Mouse (Mus musculus) heart, postnatal 25 days (tissue): ENCODE measurements at regions not wholly inside any gene's neighbourhood (a gene's known extent, or its start where the extent isn't known, plus 50 kb on each side); places are given as distances from the start of the nearest gene placed in this dataset.

Source experiments
- DNase-seq: peaks from one replicate; pipeline ENCODE4 v3.0.0; 2022; ENCODE audit warnings: low spot score
- intact Hi-C: fragments of 180-260 bp; cut with DNase I; formaldehyde crosslinking; loops from one replicate; pipeline ENCODE4 v1.15.1; 2025

GRCm38 (mm10) chr14:105721576-105721975 lies 175.0 kb downstream of the Spry2 start:
- DNase-seq = no peak
- intact Hi-C loops = no loop called here

DNA sequence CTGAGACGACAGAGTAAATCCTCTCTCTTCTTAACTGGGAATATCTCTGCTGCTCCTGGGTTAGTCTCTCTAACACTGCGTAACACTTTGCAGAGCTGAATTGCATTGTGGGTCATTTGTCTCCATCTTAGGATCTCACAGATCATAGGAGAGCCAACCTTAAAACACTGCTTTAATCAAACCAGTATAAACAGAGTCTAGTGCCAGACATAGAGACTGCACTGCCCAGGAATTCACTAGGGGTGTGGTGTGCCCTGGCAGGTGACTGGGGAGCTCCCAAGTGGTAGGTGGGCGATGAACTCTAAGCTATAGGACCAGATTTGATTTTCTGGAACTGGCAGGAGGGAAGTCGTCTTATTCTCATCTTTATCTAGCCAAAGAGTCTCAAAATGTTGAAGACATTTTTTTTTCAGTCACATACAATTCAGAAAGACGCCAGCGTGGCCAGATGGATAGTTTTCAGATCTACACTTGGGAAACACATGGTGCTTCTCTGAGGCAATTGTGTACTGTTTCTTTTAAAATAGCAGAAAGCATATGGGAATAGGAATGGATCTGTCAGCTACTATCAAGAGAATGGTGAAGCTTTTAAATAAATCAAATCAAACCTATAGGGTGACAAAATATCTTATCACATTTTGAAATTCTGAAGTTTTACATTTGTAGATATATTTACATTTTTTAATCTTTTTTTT lies 175.7 kb downstream of the Spry2 start:
- intact Hi-C loops = no loop called here
- DNase-seq = no peak

DNA sequence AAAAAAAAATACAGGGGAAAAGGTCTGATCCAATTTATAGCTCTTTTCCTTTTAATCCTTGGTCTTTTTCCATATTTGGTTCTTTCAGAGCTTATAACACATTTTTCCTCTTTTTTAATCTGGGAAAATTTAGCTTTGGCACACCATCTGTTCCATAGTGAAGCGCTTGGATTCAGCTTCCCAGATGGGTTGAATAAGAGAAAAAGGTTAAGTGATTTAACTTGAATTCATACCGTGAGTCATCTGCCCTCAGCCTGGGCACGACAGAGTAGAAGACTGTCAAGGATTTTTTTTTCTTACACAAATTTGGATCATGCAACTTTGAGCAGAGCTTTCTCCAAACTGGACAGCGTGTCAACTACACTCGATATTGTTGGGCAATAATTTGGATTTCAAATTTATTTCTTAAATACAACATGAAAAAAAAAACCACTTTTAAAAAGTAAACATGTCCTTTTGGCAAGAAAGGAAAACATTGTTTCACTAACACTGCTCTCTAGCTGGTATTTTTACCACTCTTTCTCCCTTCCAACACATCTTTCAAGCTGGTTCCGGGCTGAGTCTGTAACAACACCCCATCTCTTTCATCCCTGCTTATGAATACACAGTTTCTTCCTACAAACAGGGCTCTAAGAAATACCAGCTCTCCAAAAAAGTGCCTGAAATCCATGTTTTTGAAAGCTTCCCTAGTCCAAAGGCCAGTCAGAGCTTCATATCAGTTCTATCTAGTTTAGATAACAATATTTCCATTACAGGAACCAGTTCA lies 177.8 kb downstream of the Spry2 start:
- intact Hi-C loops = no loop called here
- DNase-seq = no peak

DNA sequence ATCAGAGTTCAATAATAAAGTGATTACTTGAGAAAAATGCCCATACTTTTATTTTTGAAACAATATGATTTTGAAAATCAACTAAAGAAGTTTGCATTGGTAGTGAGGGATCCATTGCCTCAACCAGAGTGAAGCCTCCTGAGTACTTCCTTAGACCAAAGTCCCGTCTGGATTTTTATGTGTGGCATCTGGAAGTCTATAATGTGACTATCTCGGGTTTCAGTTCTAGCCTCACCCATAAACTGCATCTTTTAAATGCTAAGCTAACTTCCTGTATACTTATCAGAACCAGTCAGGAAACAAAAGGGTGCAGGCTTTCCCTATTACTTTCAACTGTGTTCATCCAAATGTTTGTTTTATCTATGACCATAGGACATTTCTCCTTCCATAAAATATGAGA lies 178.8 kb downstream of the Spry2 start:
- intact Hi-C loops = no loop called here
- DNase-seq = no peak

- intact Hi-C loops = no loop called here
- DNase-seq = no peak
These were observed 187.9 kb downstream of the Spry2 start for GRCm38 (mm10) chr14:105708691-105709090.

GRCm38 (mm10) chr14:105706756-105707155 lies 189.9 kb downstream of the Spry2 start:
- intact Hi-C loops = no loop called here
- DNase-seq = no peak

DNA sequence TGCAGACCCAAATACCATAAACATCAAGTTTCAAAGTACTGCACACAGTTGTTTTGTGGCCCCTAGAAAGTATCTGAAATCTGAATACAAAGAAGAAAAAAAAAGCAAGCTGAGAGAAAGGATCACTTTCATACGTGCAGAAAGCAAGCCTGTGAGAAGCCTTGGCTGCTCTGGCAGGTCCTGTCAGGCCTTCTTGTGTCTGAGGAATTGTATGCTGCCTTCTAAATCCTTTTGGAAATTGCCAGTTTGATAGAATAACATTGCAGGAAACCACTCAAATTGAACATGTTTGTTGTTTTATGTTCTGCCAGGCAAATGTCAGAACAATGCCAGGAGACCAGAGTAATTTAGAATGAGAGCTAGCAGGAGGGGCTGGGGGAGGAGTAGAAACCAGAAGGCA lies 198.0 kb downstream of the Spry2 start:
- DNase-seq = no peak
- intact Hi-C loops = loop anchor here (10.0 kb wide), 1 partner anchor 56 kb away; no protein-coding TSS in a partner anchor

DNA sequence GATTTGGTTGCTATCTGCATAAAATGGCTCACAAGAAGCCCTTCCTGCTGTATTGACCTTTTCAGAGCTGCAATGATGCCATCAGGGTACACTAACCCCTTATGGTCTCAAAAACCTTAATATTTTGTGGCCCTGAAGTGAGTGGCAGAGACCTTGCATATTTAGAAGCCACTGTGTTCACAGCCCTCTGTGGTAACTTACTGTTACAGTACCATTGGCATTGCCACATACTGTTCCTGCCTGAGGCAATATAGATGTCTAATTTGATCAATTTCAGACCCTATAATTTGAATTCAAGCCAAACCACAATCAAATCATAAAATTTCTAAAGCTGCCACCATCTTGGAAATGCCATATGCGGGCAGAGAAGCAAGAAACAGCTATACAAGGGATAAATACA lies 198.5 kb downstream of the Spry2 start:
- DNase-seq = no peak
- intact Hi-C loops = loop anchor here (10.0 kb wide), 1 partner anchor 57 kb away; no protein-coding TSS in a partner anchor

DNA sequence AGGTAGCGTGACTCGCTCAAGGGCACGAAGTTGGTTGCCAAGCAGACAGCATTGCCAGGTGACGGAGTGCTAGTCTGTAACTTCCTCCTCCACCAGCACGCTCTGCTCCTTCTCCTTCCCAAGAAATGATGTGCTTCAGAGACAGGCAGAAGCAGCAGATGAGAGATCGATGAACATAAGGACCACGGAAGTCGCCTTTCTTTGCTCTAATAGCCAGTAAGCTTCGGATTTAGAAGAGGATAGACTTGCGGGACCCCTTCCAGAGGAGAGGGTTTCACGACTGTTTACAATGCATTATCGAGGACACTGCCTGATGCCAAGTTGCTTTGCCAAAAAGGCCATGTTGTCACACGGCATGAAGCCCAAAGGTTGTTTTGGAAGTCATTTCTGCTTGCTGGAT lies 199.2 kb downstream of the Spry2 start:
- intact Hi-C loops = loop anchor here (10.0 kb wide), 1 partner anchor 57 kb away; no protein-coding TSS in a partner anchor
- no peak for DNase-seq

GRCm38 (mm10) chr14:105694969-105695368 lies 201.7 kb downstream of the Spry2 start:
- intact Hi-C loops = loop anchor here (10.0 kb wide), 1 partner anchor 60 kb away; no protein-coding TSS in a partner anchor
- DNase-seq = no peak

DNA sequence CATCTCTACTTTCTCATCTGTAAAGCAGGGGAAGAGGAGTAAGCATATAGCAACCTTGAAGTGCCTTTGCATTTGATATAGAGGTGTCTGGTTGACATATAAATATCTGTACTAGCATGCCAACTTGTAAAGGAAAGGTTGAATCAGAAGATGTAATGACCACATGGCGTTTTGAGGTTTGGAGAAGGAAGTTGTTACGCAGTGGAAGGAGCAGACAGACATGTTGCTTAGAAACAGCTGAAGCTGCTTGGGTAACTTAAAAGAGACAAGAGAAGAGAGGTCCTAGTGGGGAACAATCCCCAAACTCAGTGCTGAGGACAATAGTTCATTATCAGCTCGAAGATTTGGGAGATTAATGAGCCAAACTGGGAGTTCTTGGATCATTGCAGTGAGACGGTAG lies 202.9 kb downstream of the Spry2 start:
- no peak for DNase-seq
- intact Hi-C loops = loop anchor here (10.0 kb wide), 1 partner anchor 61 kb away; no protein-coding TSS in a partner anchor

DNA sequence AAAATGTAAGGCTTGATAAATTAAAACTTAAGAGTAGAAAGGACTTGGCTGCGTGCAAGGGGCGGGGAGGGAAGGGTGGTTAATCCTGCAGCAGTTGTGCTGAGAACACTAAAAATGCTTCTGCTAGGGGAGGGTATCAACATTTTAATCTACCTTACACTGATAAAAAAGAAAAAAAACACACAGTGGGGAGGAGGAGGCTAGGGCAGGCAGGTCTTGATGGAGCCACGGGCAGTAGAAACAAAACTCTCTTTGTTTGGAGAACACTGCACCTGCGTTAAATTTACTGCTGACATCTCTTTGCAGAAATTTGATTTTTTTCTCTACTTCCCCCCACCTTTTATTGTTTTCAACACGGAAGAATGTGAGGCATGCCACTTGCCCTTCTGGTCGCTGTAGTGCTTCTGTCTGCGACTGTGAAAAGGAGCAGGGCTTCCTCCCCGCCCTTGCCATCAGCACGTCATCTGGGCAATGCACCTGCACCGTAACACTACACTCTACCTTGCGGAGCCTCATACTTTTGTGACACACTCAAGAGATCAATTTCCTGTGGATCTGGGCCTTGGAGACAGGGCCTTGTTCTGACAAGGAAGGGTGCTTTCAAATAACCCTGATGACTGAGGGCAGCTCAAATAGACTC lies 211.7 kb downstream of the Spry2 start:
- no peak for DNase-seq
- intact Hi-C loops = no loop called here

DNA sequence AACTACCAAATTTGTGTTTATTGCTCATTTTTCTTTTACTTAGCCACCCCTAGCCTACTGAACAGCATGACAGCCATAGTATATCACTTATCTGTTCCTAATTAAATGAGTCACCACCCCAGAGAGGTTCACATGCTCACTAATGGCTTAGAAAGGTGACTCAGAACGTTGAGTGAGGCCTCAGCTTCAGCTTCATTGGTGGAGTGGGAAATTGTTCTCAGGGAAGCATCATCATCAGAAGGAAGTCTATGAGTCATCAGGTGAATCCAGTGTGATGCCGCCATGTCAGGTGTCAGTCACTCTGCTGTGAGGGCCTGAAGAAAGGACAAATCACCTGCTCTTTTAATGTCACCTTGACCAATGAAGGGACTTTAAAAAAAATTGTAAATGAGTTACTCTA lies 212.3 kb downstream of the Spry2 start:
- intact Hi-C loops = no loop called here
- DNase-seq = no peak

- no peak for DNase-seq
- intact Hi-C loops = loop anchor here (10.0 kb wide), 2 partner anchors 58 to 218 kb away; partner anchors contain the start of gene Spry2
These were observed 220.0 kb downstream of the Spry2 start for GRCm38 (mm10) chr14:105676646-105676930.

DNA sequence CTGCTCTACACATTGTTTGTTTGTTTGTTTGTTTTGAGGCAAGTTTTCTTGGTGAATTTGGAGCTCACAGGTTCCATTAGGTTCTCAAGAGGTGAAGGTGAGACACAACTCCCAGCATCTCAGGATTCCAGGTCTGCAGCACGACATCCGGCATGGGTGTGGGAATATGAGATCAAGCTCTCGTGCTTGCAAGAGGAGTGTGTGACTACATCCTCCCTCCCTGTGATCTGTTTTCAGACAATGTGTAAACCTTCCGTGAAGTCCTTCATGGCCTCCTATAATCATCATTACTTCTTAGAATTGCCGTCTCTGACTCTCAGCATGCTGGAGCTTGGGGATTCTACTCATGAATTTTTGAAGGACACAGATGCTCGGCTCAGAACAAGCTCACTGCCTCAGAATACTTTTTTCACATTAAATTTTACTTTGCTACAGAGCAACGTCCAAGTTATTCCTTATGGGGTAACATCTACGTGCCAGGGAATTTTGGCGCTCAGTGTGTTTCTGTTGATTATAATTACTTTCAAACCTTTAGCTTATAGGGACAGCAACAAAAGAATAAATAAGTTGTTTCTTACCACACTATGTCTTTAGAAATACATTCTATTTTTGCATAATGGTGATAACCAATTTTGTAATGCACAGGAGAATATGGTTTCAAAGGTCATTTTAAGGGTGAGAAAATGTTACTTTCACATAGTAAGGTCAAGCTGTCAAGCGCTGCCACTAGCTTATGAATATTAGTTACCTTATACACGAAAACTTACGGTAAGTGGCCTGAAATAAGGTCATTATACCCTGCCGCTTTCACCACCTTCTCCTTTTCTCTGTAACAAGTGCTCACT lies 220.6 kb downstream of the Spry2 start:
- DNase-seq = no peak
- intact Hi-C loops = loop anchor here (10.0 kb wide), 2 partner anchors 59 to 219 kb away; partner anchors contain the start of gene Spry2

- intact Hi-C loops = loop anchor here (10.0 kb wide), 2 partner anchors 60 to 220 kb away; partner anchors contain the start of gene Spry2
- DNase-seq = no peak
These were observed 221.6 kb downstream of the Spry2 start for GRCm38 (mm10) chr14:105675006-105675405.

- peak; percentile 10 for DNase-seq
- intact Hi-C loops = no loop called here
These were observed 227.7 kb downstream of the Spry2 start for GRCm38 (mm10) chr14:105668969-105669368.

GRCm38 (mm10) chr14:105664671-105665198 lies 231.9 kb downstream of the Spry2 start:
- no peak for DNase-seq
- intact Hi-C loops = no loop called here

GRCm38 (mm10) chr14:105663472-105663871 lies 233.1 kb downstream of the Spry2 start:
- no peak for DNase-seq
- intact Hi-C loops = no loop called here

GRCm38 (mm10) chr14:105662839-105663238 lies 233.8 kb downstream of the Spry2 start:
- no peak for DNase-seq
- intact Hi-C loops = no loop called here
